Mouse (Mus musculus) embryonic fibroblast, embryonic 13.5 days (primary cell): ENCODE measurements around the gene Trmt1l.

Source experiments
- CTCF ChIP-seq: IDR thresholded peaks from 2 replicates; pipeline ENCODE4 v1.5.1; 2011; ENCODE audit warnings: mild to moderate bottlenecking, control low read depth, low read length, moderate library complexity, borderline replicate concordance; ENCODE audit not compliant: insufficient read depth
- POLR2A ChIP-seq: IDR thresholded peaks from 2 replicates; pipeline ENCODE4 v1.6.1; 2011; ENCODE audit warnings: low read depth, mild to moderate bottlenecking, control low read depth, low read length, moderate library complexity

- no peak for TF ChIP-seq POLR2A
- TF ChIP-seq CTCF = no peak
These were observed 38.2 kb downstream of the Trmt1l start for GRCm38 (mm10) chr1:151466571-151466970.
